Mouse (Mus musculus) urinary bladder, postnatal 25 days (tissue): ENCODE data around the gene Nxpe3.
"Not testable (repeated sequence)": the region's sequence is repeated elsewhere in the genome, so short reads cannot be mapped to it uniquely, and the experiment has no call there.

Experiments
- DNase-seq: peaks from one replicate; pipeline ENCODE4 v3.0.0; 2022; ENCODE audit warnings: low spot score

Gene Nxpe3

GRCm38 (mm10) chr16:55837653-55838052, 57.4 kb downstream of the Nxpe3 start:
- DNase-seq, result not testable (repeated sequence)

- DNase-seq, result no peak
Measured at GRCm38 (mm10) chr16:55837168-55837567, 57.9 kb downstream of the Nxpe3 start.

- no peak for DNase-seq
Measured at GRCm38 (mm10) chr16:55835798-55836197, 59.3 kb downstream of the Nxpe3 start.

GRCm38 (mm10) chr16:55832617-55833016, 62.5 kb downstream of the Nxpe3 start:
- no peak for DNase-seq

- DNase-seq, result no peak
Measured at GRCm38 (mm10) chr16:55832040-55832439, 63.0 kb downstream of the Nxpe3 start.

GRCm38 (mm10) chr16:55831451-55831850, 63.6 kb downstream of the Nxpe3 start:
- DNase-seq, result no peak

- no peak for DNase-seq
Measured at GRCm38 (mm10) chr16:55823398-55824155, 71.5 kb downstream of the Nxpe3 start.

GRCm38 (mm10) chr16:55822741-55823397, 72.2 kb downstream of the Nxpe3 start:
- DNase-seq, result no peak

- DNase-seq, result peak; percentile 91
Measured at GRCm38 (mm10) chr16:55821997-55822740, 72.9 kb downstream of the Nxpe3 start.

- DNase-seq, result no peak
Measured at GRCm38 (mm10) chr16:55821571-55821981, 73.5 kb downstream of the Nxpe3 start.

GRCm38 (mm10) chr16:55820916-55821570, 74.0 kb downstream of the Nxpe3 start:
- no peak for DNase-seq

GRCm38 (mm10) chr16:55820161-55820915, 74.7 kb downstream of the Nxpe3 start:
- DNase-seq, result no peak

GRCm38 (mm10) chr16:55819186-55819861, 75.8 kb downstream of the Nxpe3 start:
- peak; percentile 44 for DNase-seq

GRCm38 (mm10) chr16:55817717-55818515, 77.2 kb downstream of the Nxpe3 start:
- no peak for DNase-seq

- DNase-seq, result no peak
Measured at GRCm38 (mm10) chr16:55816202-55816941, 78.7 kb downstream of the Nxpe3 start.

- DNase-seq, result no peak
Measured at GRCm38 (mm10) chr16:55815466-55815865, 79.6 kb downstream of the Nxpe3 start.

GRCm38 (mm10) chr16:55814686-55815085, 80.4 kb downstream of the Nxpe3 start:
- no peak for DNase-seq

GRCm38 (mm10) chr16:55813916-55814315, 81.2 kb downstream of the Nxpe3 start:
- no peak for DNase-seq

- DNase-seq, result no peak
Measured at GRCm38 (mm10) chr16:55811792-55812191, 83.3 kb downstream of the Nxpe3 start.
